Mouse (Mus musculus) forebrain, postnatal 0 days (tissue): ENCODE data around the gene Pced1b. TPM values are rescaled to one million over a fixed set of nuclear protein-coding genes. Genes with fewer than 3 reads are reported as not detected.

Experiments
- ATAC-seq: fragments of 200-750 bp; cut with Nextera tagmentation; 2 replicates; pipeline ENCODE4 v1.8.0; 2017; ENCODE audit warnings: mild to moderate bottlenecking, moderate library complexity
- DNase-seq: peaks from one replicate; pipeline ENCODE4 v3.0.0-alpha.2; 2015
- H3K27ac ChIP-seq: fragments of 300-500 bp; sonication (generic); 2 replicates; pipeline ENCODE4 v1.5.1; 2014; ENCODE audit warnings: low read depth, mild to moderate bottlenecking, antibody characterized with exemption, low read length, moderate library complexity, mixed read lengths
- H3K27me3 ChIP-seq: fragments of 300-500 bp; sonication (generic); 2 replicates; pipeline ENCODE4 v1.6.1; 2014; ENCODE audit warnings: mild to moderate bottlenecking, low read length, mixed read lengths; ENCODE audit not compliant: insufficient read depth
- H3K36me3 ChIP-seq: fragments of 300-500 bp; sonication (generic); 2 replicates; pipeline ENCODE4 v1.6.1; 2014; ENCODE audit warnings: mild to moderate bottlenecking, moderate library complexity; ENCODE audit not compliant: insufficient read depth
- H3K4me1 ChIP-seq: fragments of 300-500 bp; sonication (generic); 2 replicates; pipeline ENCODE4 v1.6.1; 2014; ENCODE audit warnings: antibody characterized with exemption; ENCODE audit not compliant: insufficient read depth
- H3K4me2 ChIP-seq: fragments of 300-500 bp; sonication (generic); 2 replicates; pipeline ENCODE4 v1.6.1; 2014; ENCODE audit warnings: low read depth, mild to moderate bottlenecking, moderate library complexity
- H3K4me3 ChIP-seq: fragments of 300-500 bp; sonication (generic); 2 replicates; pipeline ENCODE4 v1.5.1; 2014; ENCODE audit warnings: low read depth, low read length, mixed read lengths
- H3K9ac ChIP-seq: fragments of 300-500 bp; sonication (generic); 2 replicates; pipeline ENCODE4 v1.6.1; 2014; ENCODE audit warnings: mild to moderate bottlenecking
- H3K9me3 ChIP-seq: fragments of 300-500 bp; sonication (generic); 2 replicates; pipeline ENCODE4 v1.6.1; 2016; ENCODE audit warnings: low read length
- CTCF ChIP-seq: sonication (generic); IDR thresholded peaks from 2 replicates; pipeline ENCODE4 v1.5.1; 2016; ENCODE audit warnings: antibody characterized with exemption, control low read depth, low read depth
- WGBS: fragments of 180-500 bp; shearing (Covaris S2); extraction: QIAGEN DNeasy Blood & Tissue Kit; methylation state at CpG from one replicate; pipeline ENCODE4 v1.1.7; 2014; 5-methylcytosine and 5-hydroxymethylcytosine counted together
- polyA plus RNA-seq: library from polyadenylated mRNA; unstranded; fragments of >200 nt; fragmentation: Nextera tagmentation; extraction: Ambion mirVana; gene quantifications from 2 replicates; pipeline ENCODE4 v1.2.1, GENCODE M21; 2015
- total RNA-seq: library from RNA; depleted of rRNA; stranded (reverse); fragments of >200 nt; gene quantifications from 2 replicates; pipeline ENCODE4 v1.2.3, GENCODE M21; 2014

The Pced1b gene
- total and polyA plus RNA-seq, 2 experiments from 2014 or later: 4.4 to 6.9 TPM

- H3K9ac ChIP-seq: no peak overlapping the region
- H3K9me3 ChIP-seq: no peaks in the 10 kb centered on the region
- DNase-seq (no peak), ATAC-seq (no peak)
- TF ChIP-seq CTCF: no peak
- H3K27me3 ChIP-seq: no peaks in the 10 kb centered on the region
- H3K36me3 ChIP-seq: no peaks in the 10 kb centered on the region
- 90% methylated on average over 2 of the region's 2 CpGs for WGBS
- no peak overlapping the region for H3K4me2 ChIP-seq
- no peak overlapping the region for H3K4me3 ChIP-seq
- no peaks in the 10 kb centered on the region for H3K4me1 ChIP-seq
- H3K27ac ChIP-seq: no peak overlapping the region
These were observed 164.2 kb downstream of the Pced1b start for GRCm38 (mm10) chr15:97411136-97411535.

GRCm38 (mm10) chr15:97411671-97412070 lies 164.8 kb downstream of the Pced1b start:
- H3K9ac ChIP-seq: no peak overlapping the region
- ATAC-seq: no peak
- no peaks in the 10 kb centered on the region for H3K9me3 ChIP-seq
- no peak overlapping the region for H3K4me3 ChIP-seq
- no peak for DNase-seq
- no peaks in the 10 kb centered on the region for H3K36me3 ChIP-seq
- H3K4me2 ChIP-seq: no peak overlapping the region
- H3K27ac ChIP-seq: no peak overlapping the region
- H3K27me3 ChIP-seq: no peaks in the 10 kb centered on the region
- TF ChIP-seq CTCF: no peak
- H3K4me1 ChIP-seq: no peaks in the 10 kb centered on the region
- 96% methylated on average over 6 of the region's 6 CpGs for WGBS

- no peak for TF ChIP-seq CTCF
- Histone ChIP-seq H3K9me3 (no peaks in the 10 kb centered on the region), H3K27ac (no peak overlapping the region), H3K4me2 (no peak overlapping the region), H3K4me1 (no peaks in the 10 kb centered on the region), H3K36me3 (no peaks in the 10 kb centered on the region), H3K4me3 (no peak overlapping the region), H3K27me3 (no peaks in the 10 kb centered on the region), H3K9ac (no peak overlapping the region)
- no peak for DNase-seq
- WGBS: 93% methylated on average over 8 of the region's 8 CpGs
- no peak for ATAC-seq
These were observed 165.4 kb downstream of the Pced1b start for GRCm38 (mm10) chr15:97412308-97412707.

- no peaks in the 10 kb centered on the region for H3K36me3 ChIP-seq
- H3K9ac ChIP-seq: no peak overlapping the region
- H3K27ac ChIP-seq: no peak overlapping the region
- 85% methylated on average over 7 of the region's 7 CpGs for WGBS
- no peaks in the 10 kb centered on the region for H3K4me1 ChIP-seq
- H3K9me3 ChIP-seq: no peaks in the 10 kb centered on the region
- no peak for DNase-seq
- no peak for ATAC-seq
- no peaks in the 10 kb centered on the region for H3K27me3 ChIP-seq
- H3K4me2 ChIP-seq: no peak overlapping the region
- no peak overlapping the region for H3K4me3 ChIP-seq
- no peak for TF ChIP-seq CTCF
These were observed 166.0 kb downstream of the Pced1b start for GRCm38 (mm10) chr15:97412861-97413260.

GRCm38 (mm10) chr15:97414718-97415413 lies 168.0 kb downstream of the Pced1b start:
- peak; percentile 45 for DNase-seq
- Histone ChIP-seq H3K4me2 (no peak overlapping the region), H3K27ac (no peak overlapping the region), H3K4me3 (no peak overlapping the region), H3K4me1 (no peaks in the 10 kb centered on the region), H3K9me3 (no peaks in the 10 kb centered on the region), H3K36me3 (no peaks in the 10 kb centered on the region), H3K9ac (no peak overlapping the region), H3K27me3 (no peaks in the 10 kb centered on the region)
- peak; percentile 43 for ATAC-seq
- no peak for TF ChIP-seq CTCF
- 51% methylated on average over 12 of the region's 12 CpGs for WGBS

GRCm38 (mm10) chr15:97415426-97415946 lies 168.6 kb downstream of the Pced1b start:
- Histone ChIP-seq H3K4me1 (no peaks in the 10 kb centered on the region), H3K27ac (no peak overlapping the region), H3K4me3 (no peak overlapping the region), H3K9ac (no peak overlapping the region), H3K27me3 (no peaks in the 10 kb centered on the region), H3K36me3 (no peaks in the 10 kb centered on the region), H3K4me2 (no peak overlapping the region), H3K9me3 (no peaks in the 10 kb centered on the region)
- no peak for TF ChIP-seq CTCF
- ATAC-seq (no peak), DNase-seq (no peak)
- WGBS: 80% methylated on average over 2 of the region's 2 CpGs

GRCm38 (mm10) chr15:97420292-97420691 lies 173.4 kb downstream of the Pced1b start:
- no peak for DNase-seq
- no peaks in the 10 kb centered on the region for H3K9me3 ChIP-seq
- H3K27me3 ChIP-seq: no peaks in the 10 kb centered on the region
- TF ChIP-seq CTCF: no peak
- H3K27ac ChIP-seq: no peak overlapping the region
- no peak for ATAC-seq
- no peak overlapping the region for H3K4me2 ChIP-seq
- H3K4me3 ChIP-seq: no peak overlapping the region
- 94% methylated on average over 2 of the region's 2 CpGs for WGBS
- no peak overlapping the region for H3K9ac ChIP-seq
- no peaks in the 10 kb centered on the region for H3K4me1 ChIP-seq
- H3K36me3 ChIP-seq: no peaks in the 10 kb centered on the region
